Mouse (Mus musculus) Patski (cell line): ENCODE data around the gene Plppr3. TPM values are rescaled to one million over a fixed set of nuclear protein-coding genes. Genes with fewer than 3 reads are reported as not detected.

ENCODE experiments used
- ATAC-seq: fragments of 100-300 bp; one replicate; pipeline ENCODE4 v1.8.0; 2021
- CTCF ChIA-PET: fragments of 350-600 bp; sonication (Branson Sonifier 250); formaldehyde crosslinking; loops from one replicate; lab custom pipeline; 2022; ENCODE audit warnings: inconsistent platforms; lab: Charles Lee
- POLR2A ChIA-PET: fragments of 350-600 bp; sonication (Branson Sonifier 250); formaldehyde crosslinking; loops from one replicate; lab custom pipeline; 2022; ENCODE audit warnings: antibody characterized with exemption, inconsistent platforms; lab: Charles Lee
- DNase-seq: peaks from one replicate; pipeline ENCODE4 v3.0.0-alpha.2; 2011; ENCODE audit warnings: low read depth, low spot score
- H3K27me3 ChIP-seq: fragments of 371-371 bp; one replicate; pipeline ENCODE4 v1.5.1; 2021
- CTCF ChIP-seq: fragments of 100-300 bp; IDR thresholded peaks from one replicate; pipeline ENCODE4 v1.5.1; 2021
- in situ Hi-C: fragments of 300-500 bp; cut with MboI; formaldehyde crosslinking; loops from 3 replicates; pipeline ENCODE4 v1.11.1; 2018; ENCODE audit warnings: low pct_unique_long_range_greater_than_20kb, mixed read lengths
- polyA plus RNA-seq: library from polyadenylated mRNA; unstranded; gene quantifications from one replicate; pipeline ENCODE4 v1.2.3, GENCODE M21; 2021

Gene Plppr3
- polyA plus RNA-seq, 1 experiment from 2014 or later: 34.6 TPM

DNA sequence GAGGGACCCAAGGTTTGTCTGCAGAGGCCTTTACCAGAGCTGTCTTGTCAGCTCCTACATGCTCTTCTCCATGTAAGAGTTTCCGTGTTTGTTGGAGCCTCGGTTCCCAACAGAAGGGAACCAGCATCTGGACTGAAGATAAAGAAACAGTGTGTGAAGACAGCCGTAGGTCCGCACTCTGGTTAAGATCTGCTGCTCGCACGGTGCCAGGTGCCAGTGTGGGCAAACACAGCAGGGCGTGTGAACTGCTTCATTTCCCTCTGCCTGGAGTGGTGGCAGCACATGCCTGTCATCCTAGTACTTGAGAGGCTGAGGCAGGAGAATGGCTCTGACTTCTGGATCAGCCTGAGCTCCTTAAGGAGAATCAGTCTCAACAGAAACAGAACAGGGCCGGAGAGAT lies 2.6 kb downstream of the Plppr3 start:
- H3K27me3 ChIP-seq: no peaks in the 10 kb centered on the region
- ATAC-seq (no peak), DNase-seq (no peak)
- TF ChIP-seq CTCF: no peak
- in situ Hi-C loops: no loop called here
- POLR2A ChIA-PET: interaction anchor here (1.1 kb wide), 1 partner anchor 8 kb away, joined by 4 read pairs; no protein-coding TSS in a partner anchor
- CTCF ChIA-PET: interaction anchor here (1.0 kb wide), 1 partner anchor 31 kb away, joined by 3 read pairs; no protein-coding TSS in a partner anchor

DNA sequence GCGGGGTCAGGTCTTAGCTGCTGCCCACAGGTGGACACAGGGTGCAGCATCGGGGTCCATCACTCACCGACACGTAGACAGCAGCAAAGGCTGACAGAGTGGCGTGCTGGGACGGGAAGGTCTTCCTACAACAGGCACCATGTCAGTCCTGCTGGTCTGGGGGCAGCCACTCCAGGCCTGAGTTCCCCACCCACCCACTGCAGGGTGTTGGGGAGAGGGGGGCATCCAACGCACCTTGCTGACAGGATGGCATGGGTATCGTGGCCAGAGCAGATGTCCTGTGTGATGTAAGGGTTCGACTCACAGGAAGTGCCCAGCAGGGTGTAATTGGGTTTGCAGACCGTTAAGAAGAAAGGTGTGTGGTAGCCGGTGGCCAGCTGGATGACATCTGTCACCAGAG lies 7.8 kb downstream of the Plppr3 start:
- POLR2A ChIA-PET: interaction anchor here (2.3 kb wide), 1 partner anchor 10 kb away, joined by 11 read pairs; no protein-coding TSS in a partner anchor
- DNase-seq: no peak
- CTCF ChIA-PET: interaction anchor here (1.2 to 1.8 kb wide), 3 partner anchors 17 to 58 kb away, joined by 3 to 4 read pairs (median 3); no protein-coding TSS in a partner anchor
- in situ Hi-C loops: no loop called here
- H3K27me3 ChIP-seq: no peaks in the 10 kb centered on the region
- no peak for TF ChIP-seq CTCF
- ATAC-seq: no peak

DNA sequence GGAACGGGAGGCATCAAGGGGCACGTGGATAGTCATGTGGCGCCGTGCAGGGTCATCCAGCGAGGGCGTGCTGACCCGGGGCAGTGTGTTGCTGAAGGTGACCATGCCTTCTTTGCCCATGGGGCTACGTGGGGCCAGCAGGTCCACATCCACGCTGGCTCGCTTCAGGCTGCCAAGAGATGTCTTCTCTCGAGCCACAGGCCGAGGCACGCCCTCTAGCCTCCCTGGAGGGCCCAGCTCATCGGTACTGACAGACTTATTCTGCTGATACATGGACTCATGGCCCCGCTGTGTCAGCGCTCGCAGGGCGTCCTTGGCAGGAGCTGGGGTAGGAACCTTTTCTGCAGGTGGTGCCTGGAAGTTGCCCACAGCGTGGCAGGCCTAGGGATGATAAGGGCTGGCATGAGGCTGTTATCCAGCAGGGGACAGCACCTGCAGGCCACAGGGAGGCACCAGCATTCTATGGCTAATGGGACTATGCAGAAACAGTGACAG lies 8.6 kb downstream of the Plppr3 start:
- CTCF ChIA-PET: interaction anchor here (1.4 to 1.8 kb wide), 2 partner anchors 31 to 35 kb away, joined by 3 to 4 read pairs; no protein-coding TSS in a partner anchor
- in situ Hi-C loops: no loop called here
- DNase-seq: no peak
- H3K27me3 ChIP-seq: no peaks in the 10 kb centered on the region
- no peak for ATAC-seq
- POLR2A ChIA-PET: interaction anchor here (2.3 kb wide), 1 partner anchor 9 kb away, joined by 11 read pairs; no protein-coding TSS in a partner anchor
- TF ChIP-seq CTCF: no peak

DNA sequence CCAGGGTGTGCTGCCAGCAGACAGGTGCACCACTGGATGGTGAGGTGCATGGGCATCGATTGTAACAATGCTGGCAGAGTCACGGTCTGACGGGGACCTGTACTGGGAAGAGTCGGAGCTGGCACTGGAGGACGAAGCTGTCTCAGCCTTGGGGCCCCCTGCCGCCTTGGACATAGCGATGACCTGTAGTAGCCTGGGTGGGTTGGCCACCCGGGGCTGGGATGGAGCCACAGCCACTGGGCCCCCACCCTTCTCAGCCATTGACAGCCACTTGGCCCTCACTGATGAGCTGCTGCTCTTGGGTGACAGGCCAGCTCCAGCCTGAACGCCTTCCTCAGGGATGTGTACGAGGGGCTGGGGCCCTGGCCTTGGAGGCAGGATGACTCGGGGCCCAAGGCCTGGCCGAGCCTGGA lies 9.2 kb downstream of the Plppr3 start:
- ChIA-PET POLR2A (interaction anchor here (2.3 kb wide), 1 partner anchor 8 kb away, joined by 11 read pairs; no protein-coding TSS in a partner anchor), CTCF (interaction anchor here (1.1 to 1.8 kb wide), 3 partner anchors 18 to 36 kb away, joined by 3 to 4 read pairs (median 3); no protein-coding TSS in a partner anchor)
- in situ Hi-C loops: no loop called here
- TF ChIP-seq CTCF: no peak
- ATAC-seq (no peak), DNase-seq (no peak)
- no peaks in the 10 kb centered on the region for H3K27me3 ChIP-seq

DNA sequence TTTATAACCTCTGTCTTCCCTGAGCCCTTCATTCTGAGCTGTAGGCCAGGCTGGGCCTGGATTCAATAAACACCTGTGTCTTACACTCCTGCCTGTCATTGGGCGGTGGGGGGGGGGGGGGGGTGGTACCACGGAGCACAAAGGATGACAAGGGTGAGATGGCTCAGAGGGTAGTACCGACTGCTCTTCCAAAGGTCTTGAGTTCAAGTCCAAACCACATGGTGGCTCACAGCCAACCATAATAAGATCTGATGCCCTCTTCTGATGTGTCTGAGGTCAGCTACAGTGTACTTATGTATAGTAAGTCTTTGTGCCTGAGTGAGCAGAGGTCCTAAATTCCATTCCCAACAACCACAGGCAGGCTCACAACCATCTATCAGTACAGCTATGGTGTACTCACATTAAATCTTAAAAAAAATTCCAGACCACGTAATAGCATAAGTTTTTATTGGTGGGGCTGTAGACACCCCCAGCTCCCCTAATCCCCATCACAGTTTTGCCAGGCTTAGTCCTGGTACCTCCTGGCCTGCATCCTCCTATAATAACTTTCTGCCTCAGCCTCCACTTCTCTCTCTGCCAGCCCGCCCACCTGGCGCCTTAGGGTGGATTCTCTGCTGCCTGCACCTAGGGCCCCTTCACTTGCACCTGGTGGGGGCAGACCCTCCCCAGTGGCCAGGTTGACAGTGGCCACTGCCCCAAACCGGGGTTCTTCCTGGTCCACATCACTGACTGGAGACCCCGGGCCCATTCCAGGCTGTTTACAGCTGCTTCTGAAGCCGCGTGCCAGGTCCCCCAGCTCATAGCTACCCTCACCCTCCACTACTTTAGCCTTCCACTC lies 9.9 kb downstream of the Plppr3 start:
- H3K27me3 ChIP-seq: no peaks in the 10 kb centered on the region
- in situ Hi-C loops: no loop called here
- ChIA-PET CTCF (interaction anchor here (1.1 to 1.4 kb wide), 2 partner anchors 19 to 36 kb away, joined by 3 read pairs; no protein-coding TSS in a partner anchor), POLR2A (interaction anchor here (0.9 to 2.3 kb wide), 2 partner anchors 8 to 23 kb away, joined by 4 to 11 read pairs; no protein-coding TSS in a partner anchor)
- ATAC-seq (no peak), DNase-seq (no peak)
- TF ChIP-seq CTCF: no peak

DNA sequence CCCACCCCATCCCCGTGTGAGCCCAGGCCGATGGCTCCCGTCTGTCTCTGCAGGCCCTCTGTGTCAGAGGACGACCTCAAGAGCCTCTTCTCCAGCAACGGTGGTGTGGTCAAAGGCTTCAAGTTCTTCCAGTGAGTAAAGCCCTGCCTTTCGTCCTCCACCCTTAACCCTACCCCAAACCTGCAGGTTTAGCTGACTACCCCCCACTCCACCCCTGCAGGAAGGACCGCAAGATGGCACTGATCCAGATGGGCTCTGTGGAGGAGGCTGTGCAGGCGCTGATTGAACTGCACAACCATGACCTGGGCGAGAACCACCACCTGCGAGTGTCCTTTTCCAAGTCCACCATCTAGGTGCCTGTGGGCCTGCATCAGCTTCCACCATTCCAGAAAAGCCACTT lies 11.5 kb downstream of the Plppr3 start:
- DNase-seq (no peak), ATAC-seq (no peak)
- POLR2A ChIA-PET: no interaction called here
- H3K27me3 ChIP-seq: no peaks in the 10 kb centered on the region
- in situ Hi-C loops: no loop called here
- CTCF ChIA-PET: no interaction called here
- TF ChIP-seq CTCF: no peak

DNA sequence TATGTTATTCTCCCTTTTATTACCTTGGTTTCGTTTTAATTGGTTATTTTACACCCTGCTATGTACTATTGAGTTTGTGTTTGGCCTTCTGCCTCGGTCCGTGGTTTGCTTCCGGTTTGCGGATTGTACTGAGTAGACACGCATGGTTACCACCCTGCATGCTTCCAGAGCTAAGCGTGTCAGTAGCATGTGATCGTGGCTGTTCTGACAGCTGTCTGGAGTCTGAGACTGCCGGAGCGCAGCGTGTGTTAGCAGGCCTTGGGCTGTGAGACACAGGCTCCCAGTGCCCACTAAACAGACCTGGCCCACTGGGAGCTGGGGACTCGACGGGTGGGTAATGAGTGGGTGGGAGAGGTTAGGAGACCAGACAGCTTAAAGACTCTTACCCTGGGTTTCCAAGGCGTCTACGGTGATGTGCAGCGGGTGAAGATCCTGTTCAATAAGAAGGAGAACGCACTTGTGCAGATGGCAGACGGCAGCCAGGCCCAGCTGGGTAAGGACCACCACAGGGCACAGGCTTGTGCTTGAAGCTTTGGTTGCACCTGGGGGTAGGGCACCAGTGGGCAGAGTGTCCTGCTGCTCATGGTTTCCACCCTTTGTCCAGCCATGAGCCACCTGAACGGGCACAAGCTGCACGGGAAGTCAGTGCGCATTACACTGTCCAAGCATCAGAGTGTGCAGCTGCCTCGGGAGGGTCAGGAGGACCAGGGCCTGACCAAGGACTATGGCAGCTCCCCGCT lies 12.2 kb downstream of the Plppr3 start:
- ATAC-seq (no peak), DNase-seq (no peak)
- POLR2A ChIA-PET: no interaction called here
- TF ChIP-seq CTCF: no peak
- no peaks in the 10 kb centered on the region for H3K27me3 ChIP-seq
- in situ Hi-C loops: no loop called here
- CTCF ChIA-PET: no interaction called here

DNA sequence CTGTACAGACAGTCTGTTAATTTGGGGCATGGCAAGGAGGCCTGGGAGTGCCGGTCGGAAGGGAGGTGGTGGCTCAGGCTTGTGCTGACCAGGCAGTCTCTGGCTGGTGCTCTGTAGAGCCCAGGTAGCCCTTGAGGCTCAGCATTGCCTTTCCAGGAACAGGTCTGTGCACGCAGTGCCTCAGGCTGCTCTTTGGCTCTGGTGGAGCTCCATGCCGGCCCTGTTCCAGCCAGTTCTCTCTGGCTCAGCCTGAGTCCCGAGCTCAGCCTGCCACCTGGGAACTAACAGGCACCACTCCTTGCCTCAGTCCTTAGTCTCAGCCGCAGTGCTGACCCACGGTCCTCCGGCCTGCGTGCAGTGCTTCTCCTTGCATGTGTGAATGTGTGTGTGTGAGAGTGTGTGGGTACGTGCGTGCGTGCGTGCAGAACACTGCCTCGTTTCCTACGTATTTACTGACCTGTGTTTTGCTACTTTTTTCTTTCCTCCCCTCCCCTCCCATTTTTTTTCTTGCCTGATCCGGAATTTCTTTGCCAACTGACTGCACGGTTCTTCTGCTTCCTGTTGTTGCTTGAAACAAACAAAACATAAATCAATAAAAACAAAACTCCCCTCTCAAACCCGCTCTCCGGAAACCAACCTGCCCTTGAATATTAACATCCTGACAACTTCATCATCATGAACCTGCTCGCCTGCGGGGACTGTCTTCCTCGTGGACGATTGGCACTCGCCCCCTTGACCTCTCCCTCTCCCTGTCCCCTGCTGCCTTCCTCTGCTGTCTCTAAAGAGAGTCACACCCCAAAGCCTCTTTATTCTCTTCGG lies 13.0 kb downstream of the Plppr3 start:
- ChIA-PET CTCF (no interaction called here), POLR2A (interaction anchor here (0.8 kb wide), 1 partner anchor 20 kb away, joined by 5 read pairs; no protein-coding TSS in a partner anchor)
- no peak for DNase-seq
- in situ Hi-C loops: no loop called here
- ATAC-seq: no peak
- H3K27me3 ChIP-seq: no peaks in the 10 kb centered on the region
- no peak for TF ChIP-seq CTCF

DNA sequence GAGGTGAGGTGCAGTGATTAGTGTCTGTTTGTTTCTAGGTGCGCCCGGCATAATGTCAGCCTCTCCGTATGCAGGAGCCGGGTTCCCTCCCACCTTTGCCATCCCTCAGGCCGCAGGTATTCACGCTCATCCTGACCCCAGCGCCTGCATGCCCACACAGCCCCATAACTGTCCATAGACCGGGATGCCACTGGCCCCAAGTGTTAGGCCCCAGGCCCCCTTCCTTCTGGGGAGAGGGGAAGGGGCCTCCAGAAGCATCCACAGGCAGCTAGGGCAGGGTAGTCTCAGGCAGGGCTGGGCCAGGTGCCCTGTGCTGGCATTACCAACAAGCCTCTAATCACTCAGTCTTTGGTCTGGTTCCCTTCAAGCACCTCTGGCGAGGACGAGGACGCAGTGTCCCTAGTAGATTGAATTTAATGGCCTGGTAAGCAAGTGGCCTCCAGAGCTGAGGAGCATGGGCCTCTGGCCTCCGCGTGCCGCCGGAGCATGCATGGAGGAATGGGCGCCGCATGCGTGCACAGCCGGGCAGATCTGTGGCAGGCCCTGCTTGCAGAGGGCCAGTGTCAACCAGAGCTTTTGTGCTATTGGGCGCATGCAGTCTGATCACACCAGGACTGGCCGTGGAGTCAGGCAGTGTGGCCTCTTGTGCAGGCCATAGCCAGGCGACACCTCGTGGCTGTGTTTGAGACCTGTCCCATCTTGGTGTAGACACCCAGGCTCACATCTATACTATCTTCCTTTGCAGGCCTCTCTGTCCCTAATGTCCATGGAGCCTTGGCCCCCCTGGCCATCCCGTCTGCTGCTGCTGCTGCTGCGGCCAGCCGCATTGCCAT lies 14.1 kb downstream of the Plppr3 start:
- no peak for TF ChIP-seq CTCF
- POLR2A ChIA-PET: interaction anchor here (0.8 kb wide), 1 partner anchor 19 kb away, joined by 5 read pairs; no protein-coding TSS in a partner anchor
- no peaks in the 10 kb centered on the region for H3K27me3 ChIP-seq
- CTCF ChIA-PET: no interaction called here
- ATAC-seq (no peak), DNase-seq (no peak)
- in situ Hi-C loops: no loop called here
